Mouse (Mus musculus) C2C12 (cell line): Measurements from ENCODE around the gene Cd3e. TPM values are rescaled to one million over a fixed set of nuclear protein-coding genes. Genes with fewer than 3 reads are reported as not detected.
"Not testable (repeated sequence)": the region's sequence is repeated elsewhere in the genome, so short reads cannot be mapped to it uniquely, and the experiment has no call there.

Experiments used
- H3K27me3 ChIP-seq: one replicate; pipeline ENCODE4 v1.6.1; 2011; ENCODE audit not compliant: control insufficient read depth, insufficient read depth, insufficient read length
- H3K36me3 ChIP-seq: one replicate; pipeline ENCODE4 v1.6.1; 2011; ENCODE audit not compliant: control insufficient read depth, insufficient read depth
- H3K4me3 ChIP-seq: one replicate; pipeline ENCODE4 v1.5.1; 2011; ENCODE audit warnings: mild to moderate bottlenecking, control low read depth; ENCODE audit not compliant: poor library complexity, insufficient read depth, severe bottlenecking
- H3K79me2 ChIP-seq: one replicate; pipeline ENCODE4 v1.6.1; 2011; ENCODE audit not compliant: control insufficient read depth, insufficient read depth
- H3K79me3 ChIP-seq: one replicate; pipeline ENCODE4 v1.6.1; 2011; ENCODE audit warnings: low read depth, control low read depth
- H3ac ChIP-seq: one replicate; pipeline ENCODE3; 2011; ENCODE audit warnings: low read depth; ENCODE audit not compliant: control insufficient read depth, insufficient read length
- CEBPB ChIP-seq: IDR thresholded peaks from one replicate; pipeline ENCODE4 v1.6.1; 2011; ENCODE audit warnings: low read depth, mild to moderate bottlenecking, control low read depth, moderate library complexity
- CTCF ChIP-seq: IDR thresholded peaks from one replicate; pipeline ENCODE4 v1.5.1; 2011; ENCODE audit not compliant: control insufficient read depth, insufficient read depth, insufficient read length
- FOSL1 ChIP-seq: IDR thresholded peaks from one replicate; pipeline ENCODE4 v1.8.0; 2011; ENCODE audit warnings: mild to moderate bottlenecking, low read length; ENCODE audit not compliant: poor library complexity, insufficient read depth, severe bottlenecking
- MAX ChIP-seq: IDR thresholded peaks from one replicate; pipeline ENCODE4 v1.6.1; 2011; ENCODE audit warnings: mild to moderate bottlenecking, control low read depth
- MYOD1 ChIP-seq: IDR thresholded peaks from one replicate; pipeline ENCODE4 v1.6.1; 2011; ENCODE audit warnings: low read depth; ENCODE audit not compliant: control insufficient read depth, insufficient read length
- MYOG ChIP-seq: IDR thresholded peaks from one replicate; pipeline ENCODE4 v1.6.1; 2011; ENCODE audit not compliant: control insufficient read depth, insufficient read length; ENCODE audit errors: extremely low read depth
- USF1 ChIP-seq: IDR thresholded peaks from one replicate; pipeline ENCODE4 v1.6.1; 2011; ENCODE audit warnings: low read depth, mild to moderate bottlenecking, control low read depth, moderate library complexity
- polyA plus RNA-seq: library from polyadenylated mRNA; unstranded; fragments of >200 nt; fragmentation: generic; extraction: Trizol; gene quantifications from one replicate; pipeline ENCODE4 v1.2.1, GENCODE M21; 2012; ENCODE audit warnings: missing spikeins

Cd3e gene
- polyA plus RNA-seq, 1 experiment = not detected

DNA sequence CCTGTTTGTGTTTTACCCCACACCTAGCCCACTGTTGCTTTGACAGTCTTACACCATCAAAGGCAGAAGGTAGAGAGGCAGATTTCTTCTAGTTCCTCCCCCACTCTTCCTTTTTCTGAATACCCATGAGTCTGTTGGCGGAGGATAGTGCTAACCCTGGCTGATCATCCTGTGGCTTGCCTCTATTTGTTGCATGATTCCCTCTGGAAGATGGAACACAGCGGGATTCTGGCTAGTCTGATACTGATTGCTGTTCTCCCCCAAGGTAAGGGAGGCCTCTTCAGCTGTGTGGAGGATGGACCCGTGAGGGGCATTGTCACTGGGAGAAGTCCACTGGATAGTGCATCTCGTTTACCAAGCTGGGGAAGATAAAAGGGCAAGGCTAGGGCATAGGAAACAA is 27.8 kb downstream of the Cd3e start, which contains the start of gene Cd3d:
Gene Cd3d, plus strand, starts transcription at position 111 of the 400 bp plus-strand sequence.
- Histone ChIP-seq H3K79me3 (no peaks in the 10 kb centered on the region), H3K27me3 (peaks cover 31% of the 10 kb centered on the region), H3K36me3 (no peaks in the 10 kb centered on the region), H3ac (no peak within 1 kb of the TSS), H3K79me2 (no peaks in the 10 kb centered on the region), H3K4me3 (no peak within 1 kb of the TSS)
- TF ChIP-seq MYOG (no peak), MYOD1 (no peak), USF1 (no peak), MAX (no peak), CEBPB (no peak), FOSL1 (no peak), CTCF (no peak)

DNA sequence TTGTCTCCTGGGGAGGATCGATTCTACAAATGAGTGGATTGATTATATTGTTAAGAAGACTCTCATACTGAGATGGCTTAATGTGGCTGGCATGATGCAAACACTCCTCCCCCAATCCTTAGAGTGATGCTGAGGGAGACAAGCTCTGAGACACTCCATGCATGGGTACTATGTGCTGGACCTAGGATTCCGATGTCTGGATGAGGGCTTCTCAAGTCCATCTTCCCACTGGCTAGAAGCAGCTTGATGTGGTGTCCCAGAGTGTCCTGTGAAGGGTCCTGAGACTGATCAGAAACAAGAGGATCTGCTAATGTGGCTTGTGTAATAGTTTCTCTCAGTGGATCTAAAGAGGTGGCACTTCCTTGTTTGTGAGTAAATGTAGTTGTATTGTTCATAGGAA is 28.3 kb downstream of the Cd3e start:
- no peaks in the 10 kb centered on the region for H3K79me2 ChIP-seq
- TF ChIP-seq USF1 (no peak), MYOG (no peak), MAX (no peak), FOSL1 (no peak), MYOD1 (no peak), CEBPB (no peak), CTCF (no peak)
- H3K79me3 ChIP-seq = no peaks in the 10 kb centered on the region
- no peak overlapping the region for H3K4me3 ChIP-seq
- no peaks in the 10 kb centered on the region for H3K36me3 ChIP-seq
- H3K27me3 ChIP-seq = peaks cover 35% of the 10 kb centered on the region
- no peak overlapping the region for H3ac ChIP-seq

DNA sequence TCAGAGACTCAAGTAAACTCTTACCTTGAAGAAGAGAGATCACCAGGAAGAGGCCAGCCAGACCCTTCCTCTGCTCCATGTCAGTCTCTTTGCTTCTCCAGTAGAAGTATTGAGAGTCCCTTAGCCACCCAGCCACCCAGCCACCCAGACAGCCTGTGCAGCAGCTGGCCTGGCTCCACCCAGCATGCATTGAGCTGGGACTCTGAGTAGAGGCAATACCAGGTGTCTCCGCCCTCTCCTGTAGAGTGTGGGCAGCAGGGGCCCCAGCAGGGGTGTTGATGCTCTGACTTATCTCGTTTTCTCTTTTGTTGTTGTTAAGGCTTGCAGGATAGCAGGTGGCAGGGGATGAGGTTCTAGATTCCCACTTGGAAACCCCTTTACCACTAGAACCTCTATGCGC is 29.2 kb downstream of the Cd3e start, which contains the start of gene Cd3g:
Gene Cd3g, minus strand, starts transcription at position 190 of the 400 bp plus-strand sequence.
- no peak within 1 kb of the TSS for H3K4me3 ChIP-seq
- no peak within 1 kb of the TSS for H3ac ChIP-seq
- H3K79me2 ChIP-seq = no peaks in the 10 kb centered on the region
- TF ChIP-seq FOSL1 = no peak
- TF ChIP-seq MYOG = no peak
- TF ChIP-seq USF1 = no peak
- TF ChIP-seq CTCF = no peak
- TF ChIP-seq MAX = no peak
- TF ChIP-seq MYOD1 = no peak
- TF ChIP-seq CEBPB = no peak
- H3K27me3 ChIP-seq = peaks cover 39% of the 10 kb centered on the region
- H3K79me3 ChIP-seq = no peaks in the 10 kb centered on the region
- H3K36me3 ChIP-seq = no peaks in the 10 kb centered on the region

DNA sequence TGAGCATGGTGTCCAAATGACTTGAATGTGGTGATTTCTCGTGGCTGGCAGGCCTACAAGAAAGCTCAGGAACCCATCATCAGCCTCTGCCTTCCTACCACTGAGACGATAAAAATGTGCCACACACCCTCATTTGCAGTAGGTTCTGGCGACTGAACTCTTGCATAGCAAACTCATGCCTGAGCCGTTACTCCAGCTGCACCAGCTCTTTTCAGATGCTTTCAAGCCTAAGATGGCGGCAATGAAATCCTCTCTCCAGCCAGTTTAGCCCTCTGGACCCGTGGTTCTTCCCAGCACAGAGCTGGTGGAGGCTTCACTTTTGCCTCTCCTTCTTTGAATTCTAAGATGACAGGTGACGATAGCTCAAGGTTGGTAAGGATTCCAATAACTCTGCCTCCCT is 29.6 kb downstream of the Cd3e start:
- Histone ChIP-seq H3K4me3 (no peak overlapping the region), H3K36me3 (no peaks in the 10 kb centered on the region), H3K79me2 (no peaks in the 10 kb centered on the region), H3K27me3 (peaks cover 44% of the 10 kb centered on the region), H3K79me3 (no peaks in the 10 kb centered on the region), H3ac (no peak overlapping the region)
- TF ChIP-seq MYOD1 = no peak
- no peak for TF ChIP-seq FOSL1
- no peak for TF ChIP-seq CEBPB
- no peak for TF ChIP-seq MYOG
- no peak for TF ChIP-seq USF1

DNA sequence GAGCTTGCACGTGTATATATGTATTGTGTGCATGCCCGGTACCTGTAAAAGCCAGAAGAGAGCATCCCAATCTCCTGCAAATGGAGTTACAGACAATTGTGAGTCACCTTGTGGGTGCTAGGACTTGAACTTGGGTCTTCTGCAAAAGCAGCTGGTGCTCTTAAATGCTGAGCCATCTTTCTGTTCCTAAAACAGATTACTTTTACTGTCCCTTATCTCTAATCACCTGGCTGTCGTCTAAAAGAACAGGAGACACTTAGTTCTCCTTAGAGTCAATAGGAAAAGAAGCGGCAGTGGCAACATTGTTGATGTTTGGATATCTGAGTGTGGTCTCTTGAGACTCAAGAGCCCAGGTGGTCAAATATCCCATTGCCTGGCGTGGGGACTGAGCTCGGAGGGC is 31.6 kb downstream of the Cd3e start:
- Histone ChIP-seq H3K36me3 (no peaks in the 10 kb centered on the region), H3ac (no peak overlapping the region), H3K27me3 (peaks cover 60% of the 10 kb centered on the region)

DNA sequence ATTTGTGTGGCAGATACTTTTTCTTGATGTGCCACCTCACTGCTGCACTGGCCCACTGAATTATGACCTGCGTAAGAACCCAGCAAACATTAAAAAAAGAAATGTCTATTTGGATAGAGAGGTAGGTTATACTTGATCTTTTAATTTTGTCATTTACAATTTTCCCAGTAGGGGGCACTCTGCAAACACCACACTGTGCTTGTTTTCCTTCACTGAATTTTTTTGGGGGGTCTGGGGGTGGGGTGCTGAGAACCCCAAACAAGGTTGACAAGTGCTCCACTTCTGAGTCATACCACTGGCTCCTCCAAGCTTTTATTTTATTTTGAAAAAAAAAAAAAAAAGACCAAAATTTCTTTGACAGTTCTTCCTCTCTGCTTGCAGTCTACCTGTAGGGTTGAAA is 40.0 kb downstream of the Cd3e start:
- peaks cover 9% of the 10 kb centered on the region for H3K79me2 ChIP-seq
- H3K4me3 ChIP-seq = no peak overlapping the region
- H3ac ChIP-seq = no peak overlapping the region
- TF ChIP-seq FOSL1 = no peak
- TF ChIP-seq MAX = no peak
- no peak for TF ChIP-seq CEBPB
- TF ChIP-seq MYOG = no peak
- TF ChIP-seq USF1 = no peak
- no peak for TF ChIP-seq CTCF
- H3K36me3 ChIP-seq = no peaks in the 10 kb centered on the region
- H3K79me3 ChIP-seq = peaks cover 8% of the 10 kb centered on the region
- peaks cover 20% of the 10 kb centered on the region for H3K27me3 ChIP-seq

More for the DNA sequence above, 31.6 kb downstream of the Cd3e start:
- no peaks in the 10 kb centered on the region for H3K79me3 ChIP-seq
- no peak overlapping the region for H3K4me3 ChIP-seq
- H3K79me2 ChIP-seq = no peaks in the 10 kb centered on the region
- TF ChIP-seq FOSL1 = no peak
- no peak for TF ChIP-seq CTCF
- no peak for TF ChIP-seq MAX
- no peak for TF ChIP-seq USF1
- no peak for TF ChIP-seq CEBPB
- TF ChIP-seq MYOD1 = no peak
- TF ChIP-seq MYOG = no peak

DNA sequence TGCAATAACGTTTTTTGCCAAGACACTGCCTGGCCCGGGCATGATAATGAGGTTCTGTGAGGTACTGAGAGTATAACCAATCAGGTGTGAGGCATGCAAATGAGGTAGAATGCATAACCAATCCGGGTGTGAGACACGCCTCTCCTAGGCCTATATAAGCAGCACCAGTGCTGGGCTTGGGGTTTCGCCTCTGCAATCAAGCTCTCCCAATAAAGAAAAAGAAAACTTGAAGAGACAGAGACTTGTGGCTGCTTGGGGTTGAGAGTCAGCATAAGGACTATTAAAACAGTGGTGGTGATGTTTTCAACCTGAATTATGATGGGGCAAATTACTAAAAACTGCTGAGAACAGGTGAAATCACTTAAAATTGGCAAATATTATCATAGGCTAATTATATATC is 41.7 kb downstream of the Cd3e start:
- Histone ChIP-seq H3K79me2 (peaks cover 24% of the 10 kb centered on the region), H3K79me3 (peaks cover 13% of the 10 kb centered on the region)
- not testable (repeated sequence) for H3K27me3 ChIP-seq, H3K36me3 ChIP-seq, H3ac ChIP-seq, H3K4me3 ChIP-seq
